Mouse (Mus musculus): Measurements from ENCODE around the gene Abcc4.
"Not testable (repeated sequence)": the region's sequence is repeated elsewhere in the genome, so short reads cannot be mapped to it uniquely, and the experiment has no call there.

Gene Abcc4

DNA sequence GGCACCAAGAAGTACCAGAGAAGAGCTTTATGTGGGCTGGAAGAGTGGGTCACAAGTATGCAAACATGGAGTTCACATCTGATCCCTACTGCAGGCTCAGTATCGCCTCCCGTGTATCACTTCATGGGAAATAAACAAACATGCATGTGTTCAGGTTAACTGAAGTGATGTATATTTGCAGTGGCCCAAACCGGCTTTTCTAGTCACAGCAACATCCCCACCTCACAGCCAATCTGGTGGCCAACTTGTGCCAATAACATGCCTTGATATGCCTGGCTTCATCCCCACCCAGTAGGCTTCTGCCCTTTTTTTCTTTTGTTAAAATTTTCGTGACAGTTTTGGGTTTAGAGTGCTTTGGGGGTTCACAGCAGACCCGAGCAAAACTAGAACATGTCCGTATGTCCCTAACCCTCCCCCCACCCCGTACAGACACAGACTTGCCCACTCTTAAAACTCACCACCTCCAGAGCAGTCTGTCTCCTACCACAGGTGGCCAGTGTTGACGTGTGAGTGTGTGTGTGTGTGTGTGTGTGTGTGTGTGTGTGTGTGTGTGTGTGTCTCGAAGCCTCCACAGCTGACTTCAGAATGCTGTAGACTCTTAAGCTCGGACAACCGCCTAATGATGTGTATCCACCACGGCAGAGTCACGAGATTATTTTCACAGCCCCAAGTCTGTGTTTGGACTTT, 29.6 kb downstream of the Abcc4 start:
- DNase-seq, result no peak

DNA sequence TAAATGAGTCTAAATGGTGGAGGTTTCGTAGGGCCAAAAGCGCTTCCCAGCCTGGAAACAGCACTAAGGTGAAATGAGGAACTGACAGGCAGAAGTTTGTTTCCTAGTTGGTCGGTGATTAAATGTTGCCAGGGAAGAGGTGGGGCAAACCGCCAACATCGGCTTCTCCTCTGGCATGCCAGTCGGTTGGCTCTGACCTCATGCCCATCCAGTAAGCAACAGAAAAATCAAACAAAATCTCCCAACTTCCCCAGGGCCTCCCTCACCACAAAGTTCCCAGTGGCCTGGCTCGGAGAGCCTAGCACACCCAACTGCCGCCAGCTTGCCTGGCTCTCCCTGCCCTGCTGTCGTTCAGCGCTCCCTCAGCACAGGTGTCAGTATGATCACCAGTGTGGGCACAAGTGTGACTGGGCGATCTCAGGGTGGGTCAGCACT, 31.3 kb downstream of the Abcc4 start:
- DNase-seq, result peak; percentile 74 to 76

DNA sequence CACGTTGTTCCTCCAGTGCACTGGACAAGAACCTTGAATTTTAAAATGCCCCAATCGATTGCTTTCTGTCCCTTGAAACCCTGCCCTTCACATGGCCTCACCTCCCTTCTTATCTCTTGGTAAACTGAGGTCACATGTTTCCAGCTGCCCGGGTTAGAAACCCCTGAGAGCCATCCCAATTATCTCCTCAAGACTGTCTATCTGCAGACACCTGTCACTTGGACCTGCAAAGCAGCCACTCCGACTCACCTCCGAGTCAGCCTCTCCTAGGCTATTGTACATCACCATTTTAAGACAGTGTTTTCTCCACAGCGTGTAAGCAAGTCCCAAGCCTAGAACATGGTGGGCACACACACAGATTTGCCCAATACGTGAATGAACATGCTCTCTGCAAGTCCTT, 31.8 kb downstream of the Abcc4 start:
- DNase-seq, result no peak

DNA sequence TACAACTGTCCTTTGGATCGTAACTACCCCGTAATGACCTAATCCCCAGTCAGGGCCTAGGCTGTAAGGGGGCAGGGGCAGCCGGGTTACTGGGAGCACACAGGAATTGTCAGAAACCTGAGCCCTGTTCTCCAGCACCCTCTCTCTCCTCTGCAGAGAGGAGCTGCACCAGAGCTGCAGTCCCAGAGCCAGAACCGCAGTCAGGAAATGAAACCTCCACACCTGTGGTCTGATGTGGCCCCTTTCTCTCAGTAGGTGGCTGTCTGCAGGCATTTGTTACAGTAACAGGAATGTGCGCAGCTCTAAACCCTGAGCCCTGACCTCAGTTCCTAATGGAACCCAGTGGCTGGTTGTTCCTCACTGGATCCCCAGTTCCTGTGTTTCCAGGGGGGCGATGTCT, 32.5 kb downstream of the Abcc4 start:
- no peak for DNase-seq

DNA sequence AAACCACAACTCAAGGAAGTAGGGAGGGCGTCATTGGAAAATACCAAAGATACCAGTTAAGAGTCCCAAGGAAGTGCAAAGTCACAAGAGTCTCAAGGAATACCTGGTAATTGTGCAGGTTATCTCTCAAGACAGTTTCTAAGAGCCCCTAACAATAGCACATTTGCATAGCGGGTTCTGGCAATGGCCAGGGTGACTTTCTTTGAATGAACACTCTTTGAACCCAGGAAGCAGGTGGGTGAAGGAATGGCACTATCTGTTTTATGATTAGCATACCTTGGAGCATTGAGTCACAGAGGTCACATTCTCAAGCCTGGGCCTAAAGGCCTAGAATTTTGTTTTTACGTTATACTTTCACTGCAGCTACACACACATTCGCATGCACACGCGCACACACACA, 33.1 kb downstream of the Abcc4 start:
- DNase-seq, result not testable (repeated sequence)

DNA sequence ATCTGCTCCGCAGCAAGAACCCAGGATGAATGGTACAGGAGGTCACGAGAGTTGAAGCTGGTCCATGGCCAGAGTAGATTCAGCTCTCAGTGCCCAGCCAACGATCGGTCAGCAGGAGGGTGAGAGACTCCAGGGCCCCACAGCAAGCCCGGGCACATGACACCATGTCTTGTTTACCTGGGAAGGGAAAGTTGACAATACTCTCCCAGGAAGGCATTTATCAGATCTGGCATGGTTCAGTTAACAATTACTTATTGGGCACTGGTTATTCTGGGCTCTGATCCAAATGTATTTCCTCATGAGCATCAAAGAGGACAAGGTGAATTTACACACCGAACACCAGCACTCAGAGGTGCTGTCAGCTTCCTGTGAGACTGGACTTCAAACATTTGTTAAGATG, 38.5 kb downstream of the Abcc4 start:
- DNase-seq, result peak; percentile 71 to 82

DNA sequence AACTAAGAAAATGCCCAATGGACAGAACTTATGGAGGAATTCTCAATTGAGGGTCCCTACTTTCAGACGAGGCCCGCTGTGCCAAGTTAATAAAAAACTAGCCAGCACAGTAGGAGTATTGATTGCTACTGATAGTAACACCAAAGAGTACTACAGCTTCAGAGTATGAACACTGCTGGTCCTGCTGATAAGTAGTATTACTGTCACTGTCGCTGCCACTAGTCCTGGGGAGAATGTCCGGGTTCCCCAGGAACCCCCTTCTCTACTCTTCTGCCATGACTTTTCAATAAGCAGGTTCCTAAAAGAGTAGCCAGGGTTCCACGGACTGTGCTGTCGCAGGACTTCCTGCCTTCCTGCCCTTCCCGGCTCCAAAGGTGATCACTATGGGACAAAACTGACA, 41.4 kb downstream of the Abcc4 start:
- no peak for DNase-seq

DNA sequence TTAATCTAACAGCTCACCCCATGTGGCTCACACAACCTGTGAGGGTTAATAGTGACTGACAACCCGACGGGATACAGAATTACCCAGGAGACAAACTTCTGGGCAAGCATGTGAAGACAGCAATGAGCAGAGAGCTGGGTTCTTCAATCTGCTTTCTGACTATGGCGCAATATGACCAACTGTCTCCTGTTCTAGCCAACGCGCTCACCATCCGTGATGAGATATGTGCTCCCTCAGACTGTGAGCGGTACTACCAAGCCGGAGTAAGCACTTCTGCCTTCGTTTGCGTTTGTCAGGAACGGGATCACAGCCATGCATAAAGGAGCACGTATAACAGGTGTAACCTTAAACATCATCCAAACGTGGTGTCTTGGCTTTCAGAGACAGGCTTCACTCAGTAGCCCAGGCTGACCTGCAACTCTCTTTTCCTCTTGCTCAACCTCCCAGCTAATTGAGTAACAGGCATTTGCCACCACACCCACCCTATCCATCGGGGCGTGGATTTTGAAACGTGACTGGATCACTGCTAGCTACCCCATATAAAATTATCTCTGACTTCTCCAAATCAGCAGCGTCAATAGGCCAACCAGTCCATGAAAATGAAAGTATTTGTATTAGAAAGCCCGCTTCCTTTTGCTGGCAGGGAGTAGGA, 43.3 kb downstream of the Abcc4 start:
- DNase-seq, result no peak

DNA sequence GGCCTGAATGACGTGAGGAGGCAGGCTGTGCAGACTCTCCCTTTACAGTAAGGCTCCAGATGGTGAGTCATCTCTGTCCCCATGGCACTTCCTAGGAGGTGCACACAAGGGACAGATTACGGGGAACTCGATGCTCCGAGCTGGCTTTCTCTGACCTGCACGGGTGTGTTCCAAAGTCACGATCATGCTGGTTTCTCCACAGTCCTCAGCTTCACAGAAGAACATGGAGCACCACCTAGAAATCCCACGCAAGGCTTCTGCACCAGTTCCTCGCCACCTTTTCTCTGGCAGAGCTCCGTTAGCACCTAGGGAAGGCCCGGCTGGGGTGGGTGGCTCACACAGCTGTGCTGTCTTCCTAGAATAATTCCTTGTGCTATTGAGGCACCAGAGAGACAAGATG, 43.9 kb downstream of the Abcc4 start:
- no peak for DNase-seq

DNA sequence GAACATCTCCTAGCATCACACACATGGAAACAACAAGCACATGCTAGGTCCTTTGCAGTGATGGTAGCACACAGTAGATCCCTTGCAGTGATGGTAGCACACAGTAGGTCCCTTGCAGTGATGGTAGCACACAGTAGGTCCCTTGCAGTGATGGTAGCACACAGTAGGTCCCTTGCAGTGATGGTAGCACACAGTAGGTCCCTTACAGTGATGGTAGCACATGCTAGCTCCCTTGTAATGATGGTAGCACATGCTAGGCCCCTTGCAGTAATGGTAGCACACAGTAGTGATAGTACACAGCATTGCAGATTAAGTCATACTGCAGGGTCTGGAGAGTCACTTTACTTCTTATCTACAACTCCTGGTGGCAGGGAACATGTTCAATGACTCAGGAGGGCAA, 46.8 kb downstream of the Abcc4 start:
- no peak for DNase-seq

DNA sequence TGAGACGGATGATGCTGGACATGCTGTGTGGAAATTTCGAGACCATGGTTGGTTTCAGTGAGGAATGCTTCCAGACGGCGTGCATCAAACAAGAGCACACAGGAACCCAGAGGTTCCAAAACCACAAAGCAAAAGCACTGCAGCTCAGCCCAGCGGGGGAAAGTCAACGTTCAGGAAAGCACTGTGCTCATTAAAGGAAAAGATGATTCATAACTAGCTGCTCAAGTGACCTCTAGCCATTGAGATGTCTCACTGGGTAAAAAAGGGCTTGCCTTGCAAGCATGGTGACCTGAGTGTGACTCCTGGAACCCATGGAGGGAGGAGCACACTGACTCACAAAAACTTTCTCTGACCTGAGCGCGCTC, 47.7 kb downstream of the Abcc4 start:
- no peak for DNase-seq

DNA sequence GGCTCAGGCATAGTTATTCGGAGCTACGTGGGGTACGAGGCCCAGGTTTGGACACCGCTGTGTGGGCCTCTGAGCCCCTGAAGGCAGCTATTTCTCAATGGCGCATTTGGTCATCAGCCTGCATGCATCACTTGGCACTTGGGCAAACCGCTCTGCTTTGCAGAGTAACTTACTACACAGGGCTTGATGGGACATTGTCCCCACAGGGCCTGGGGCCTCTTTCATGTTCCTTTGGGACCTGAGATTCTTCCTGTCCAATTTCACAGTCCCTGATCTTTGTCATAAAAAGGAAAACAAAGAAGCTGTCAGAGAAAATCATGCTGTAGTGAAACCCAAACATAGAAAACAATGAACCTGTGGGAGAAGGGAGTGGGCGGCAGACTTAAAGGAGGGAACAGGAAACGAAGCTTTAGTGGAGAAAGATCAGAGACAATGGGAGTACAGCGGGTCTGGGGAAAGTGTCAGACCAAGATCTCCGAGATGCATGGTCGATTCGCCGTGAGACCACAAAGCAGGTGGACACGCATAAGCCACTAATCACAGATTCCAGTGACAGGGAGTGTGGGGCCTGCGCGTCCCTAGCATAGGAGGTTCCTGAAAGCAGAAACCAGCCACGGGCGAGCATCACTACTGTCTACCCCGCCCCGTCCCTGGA, 48.2 kb downstream of the Abcc4 start:
- no peak for DNase-seq

DNA sequence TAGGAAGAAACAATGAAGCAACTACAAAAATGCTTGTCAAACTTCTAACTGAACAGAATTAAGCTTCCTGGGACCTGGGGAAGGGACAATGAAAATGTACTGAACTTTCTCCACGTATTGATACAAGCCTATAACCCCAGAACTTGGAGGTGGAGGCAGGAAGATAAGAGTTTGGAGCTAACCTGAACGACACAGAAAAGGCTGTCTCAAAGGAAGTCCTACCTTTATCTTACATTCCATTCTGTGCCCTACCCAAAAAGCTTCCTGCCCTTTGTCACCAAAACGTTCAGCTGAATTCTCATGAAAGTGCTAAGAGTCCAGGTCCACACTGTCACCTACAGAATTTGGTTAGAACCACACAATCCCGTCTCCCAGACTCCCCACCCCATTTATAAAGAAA, 48.8 kb downstream of the Abcc4 start:
- DNase-seq, result no peak

DNA sequence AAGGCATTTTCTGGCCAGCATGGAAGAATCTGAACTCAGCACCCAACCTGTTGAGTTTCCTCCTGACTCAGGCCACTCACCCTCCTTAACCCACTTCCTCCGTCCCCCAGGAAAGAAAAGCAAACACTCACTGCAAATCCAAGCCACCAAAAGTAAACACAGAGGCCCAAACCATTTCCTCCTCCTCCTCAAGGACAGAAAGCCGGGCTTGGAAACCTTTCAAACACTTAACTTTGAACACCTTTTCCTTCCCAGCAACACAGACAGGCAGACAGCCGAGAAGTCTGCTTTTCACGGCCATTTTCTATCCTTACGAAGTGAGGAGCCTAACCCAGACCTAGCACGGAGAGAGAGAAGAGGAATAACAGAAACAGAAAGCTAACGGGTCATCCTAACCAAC, 50.0 kb downstream of the Abcc4 start:
- DNase-seq, result no peak

DNA sequence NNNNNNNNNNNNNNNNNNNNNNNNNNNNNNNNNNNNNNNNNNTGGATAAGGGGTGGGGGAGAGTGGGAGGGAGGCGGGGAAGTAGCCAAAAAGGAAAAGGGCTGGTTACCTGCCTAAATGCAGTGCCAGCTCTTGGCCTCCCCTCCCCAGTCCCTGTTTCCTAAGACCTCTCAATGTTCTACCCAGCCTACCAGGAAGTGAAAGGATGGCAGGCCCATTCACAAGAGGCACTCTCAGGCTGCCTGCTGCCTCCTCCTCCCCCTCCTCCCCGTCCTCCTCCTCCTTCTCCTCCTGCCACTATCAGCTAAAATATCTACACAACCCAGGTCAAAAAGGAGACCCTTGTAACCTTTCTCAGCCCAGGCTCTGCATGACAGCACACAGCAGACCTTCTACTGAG, 51.1 kb downstream of the Abcc4 start:
- no peak for DNase-seq

DNA sequence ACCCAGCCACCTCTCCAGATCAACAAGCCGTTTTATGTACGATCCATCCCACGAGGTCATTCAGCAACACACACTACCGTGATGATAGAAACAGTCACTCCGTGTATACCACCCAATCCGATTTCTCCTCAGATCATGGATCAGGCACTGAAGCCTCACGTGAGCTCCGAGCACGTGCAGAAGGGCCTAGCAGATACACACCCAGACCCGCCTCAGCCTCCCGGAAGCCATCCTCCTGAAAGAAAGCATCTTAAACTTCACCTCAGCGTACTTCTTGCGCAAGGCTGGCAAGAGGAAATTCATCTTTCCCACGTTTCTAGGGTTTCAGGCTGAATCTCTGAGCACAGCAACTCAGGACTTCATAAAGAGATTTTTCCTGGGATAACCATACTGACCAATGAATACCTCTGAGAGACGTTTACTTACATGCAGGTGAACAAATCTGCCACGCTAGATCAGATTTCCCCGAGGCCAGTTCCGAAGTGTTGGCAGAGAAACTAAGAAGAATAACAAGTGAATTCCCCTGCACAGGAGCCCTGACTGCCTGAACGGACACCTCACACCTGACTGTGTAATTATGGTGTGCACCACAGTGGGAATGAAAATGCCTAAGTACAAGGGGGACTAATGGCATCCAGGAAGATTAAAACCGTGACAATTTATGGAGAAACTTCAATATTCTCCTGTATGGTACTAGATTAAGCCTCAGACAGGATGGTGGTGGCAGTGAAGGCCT, 54.1 kb downstream of the Abcc4 start:
- no peak for DNase-seq

DNA sequence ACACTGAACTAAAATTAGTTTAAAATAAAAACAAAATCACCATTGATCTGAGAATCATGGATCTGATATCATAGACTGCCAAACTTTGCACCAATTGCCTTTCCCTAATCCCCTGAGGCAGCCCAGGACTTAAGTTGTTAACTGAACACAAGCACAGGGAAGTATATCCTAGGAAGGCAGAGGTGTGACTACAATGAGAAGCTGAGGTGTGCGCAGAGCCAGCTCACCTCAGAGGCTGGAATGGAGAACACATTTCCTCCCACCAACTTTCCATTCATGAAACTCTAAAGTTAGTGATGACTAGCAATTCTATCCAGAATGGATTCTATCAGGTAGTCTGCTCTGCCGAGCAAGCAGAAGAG, 56.1 kb downstream of the Abcc4 start:
- no peak for DNase-seq

DNA sequence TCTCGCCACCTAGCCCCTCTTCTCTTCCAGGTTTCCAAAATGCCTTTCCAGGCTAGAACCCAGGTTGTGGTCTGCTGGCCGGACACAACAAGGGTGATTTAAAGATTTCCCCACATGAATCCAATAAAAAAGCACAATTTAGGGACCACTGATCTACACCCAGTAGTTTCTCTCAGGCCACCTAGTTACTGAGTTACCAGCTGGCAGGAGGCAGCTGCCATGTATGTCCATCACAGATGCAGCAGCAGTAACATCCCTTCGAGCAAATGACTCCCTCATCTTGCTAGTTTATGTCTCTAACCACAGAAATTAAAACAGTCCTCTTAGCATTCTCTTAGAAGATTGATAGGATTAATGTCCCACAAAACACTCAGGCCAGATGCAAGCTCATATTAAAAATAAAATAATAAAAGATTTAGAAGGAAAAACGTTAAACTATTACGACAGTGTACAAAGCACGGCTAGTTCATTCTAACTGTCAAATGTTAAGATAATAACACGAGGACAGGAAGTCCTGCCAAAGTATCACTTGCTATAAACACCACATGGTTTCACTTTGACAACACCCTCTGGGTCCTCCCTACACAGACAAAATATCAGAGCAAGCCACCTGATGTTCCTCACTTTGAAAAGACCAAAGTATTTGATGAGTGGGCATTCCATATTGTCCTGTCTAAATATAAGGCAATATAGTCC, 56.7 kb downstream of the Abcc4 start:
- DNase-seq, result no peak

DNA sequence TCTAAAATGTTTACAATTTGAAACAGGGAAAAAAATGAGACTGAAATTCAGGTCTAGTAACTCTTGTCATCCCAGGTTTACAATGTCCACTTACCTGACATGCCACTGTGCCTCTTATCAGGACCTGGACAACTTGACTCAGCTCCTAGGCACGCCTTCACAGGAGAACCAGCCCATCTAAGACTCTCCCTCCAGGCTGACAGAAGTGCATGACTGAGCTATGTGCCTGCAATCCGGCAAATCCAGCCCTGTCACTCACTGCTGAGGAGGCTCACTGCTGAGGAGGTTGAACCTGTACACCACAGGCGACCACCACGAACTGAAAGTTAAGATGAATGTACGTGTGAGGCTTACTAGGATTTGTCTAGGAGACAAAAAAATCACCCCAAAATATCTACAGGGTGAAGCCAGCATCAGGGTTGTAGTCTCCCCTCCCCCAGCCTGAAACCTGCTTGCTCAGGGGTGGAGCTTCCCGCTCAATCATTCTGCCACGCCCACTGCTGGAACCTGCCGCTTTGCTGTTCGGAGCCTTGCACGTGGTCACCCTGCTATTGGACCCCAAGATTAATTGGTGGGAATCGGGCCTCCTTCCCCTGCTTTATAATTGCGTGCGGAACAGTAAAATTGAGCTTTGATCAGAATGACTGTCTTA, 63.0 kb downstream of the Abcc4 start:
- DNase-seq, result not testable (repeated sequence)

DNA sequence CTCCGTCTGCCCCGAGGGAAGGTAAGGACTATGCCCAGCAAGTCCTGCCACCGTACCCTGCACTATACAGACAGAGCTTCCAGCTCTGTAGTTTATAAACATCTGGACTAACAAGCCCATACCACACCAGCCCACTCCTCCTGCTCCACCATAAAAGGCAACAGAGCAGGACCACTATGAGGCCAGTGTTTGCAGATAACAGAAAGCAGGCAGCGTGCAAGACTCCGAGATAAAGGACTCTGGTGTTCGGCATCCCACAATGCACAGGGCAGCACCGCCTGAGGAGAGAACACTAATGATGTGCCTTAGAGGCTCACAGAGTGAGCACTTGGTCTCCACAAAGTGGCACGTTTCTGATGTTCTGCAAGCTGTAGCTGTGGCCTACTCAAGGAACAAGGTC, 63.9 kb downstream of the Abcc4 start:
- no peak for DNase-seq

DNA sequence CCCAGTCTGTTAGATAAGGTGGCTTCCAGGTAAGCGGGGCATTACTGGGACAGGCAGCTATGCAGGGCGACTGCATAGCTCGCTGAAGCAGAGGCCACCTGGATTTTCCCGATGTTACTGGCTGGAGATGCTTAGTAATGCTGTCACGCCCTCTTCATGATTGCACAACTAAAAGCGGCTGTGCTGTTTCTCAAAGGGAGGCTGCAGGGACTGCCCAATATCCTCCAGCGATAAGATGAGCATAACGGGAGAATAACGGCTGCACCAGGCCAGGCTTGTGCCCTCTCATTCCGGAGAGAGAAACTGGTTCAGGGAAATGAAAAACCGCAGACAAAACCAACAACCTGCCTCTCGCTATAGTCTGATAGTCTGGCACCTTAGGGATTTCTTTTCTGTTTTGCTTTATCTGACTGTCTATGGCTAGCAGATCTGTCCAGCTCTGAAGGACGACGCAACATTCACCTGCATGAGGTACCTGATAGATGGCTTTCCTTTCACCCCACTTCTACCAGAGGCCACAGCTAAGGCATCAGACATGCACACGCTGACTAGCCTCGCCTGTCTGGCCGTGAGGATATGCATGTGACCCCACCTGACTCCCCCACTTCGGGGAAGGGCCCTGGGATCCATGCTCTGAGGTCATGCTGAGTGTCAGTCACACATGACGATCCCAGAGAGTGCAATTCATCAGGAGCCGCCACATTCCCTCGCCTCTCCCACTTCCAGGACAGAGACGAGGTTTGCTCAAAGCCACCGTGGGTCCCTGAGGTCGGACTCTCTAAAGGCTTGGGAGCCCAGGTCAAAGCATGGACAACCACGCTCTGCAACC, 67.4 kb downstream of the Abcc4 start:
- DNase-seq, result no peak
